ENCODE assay signal across 23 mouse cellular contexts in genomic region chr11:6580065-6580750, GRCm38 (mm10). TPM values are rescaled to one million over a fixed set of nuclear protein-coding genes. Genes with fewer than 3 reads are reported as not detected.
DNase-seq lines count a peak whose midpoint lies in the region; ATAC-seq and TF ChIP-seq lines count a peak whose summit lies in the region.
"Had no signal": no experiment of that assay in that cellular context is flagged by ENCODE, and none has a peak within 500 bp of the region (broad histone marks: within the 10 kb centered on the region; RNA-seq: fewer than 3 reads in every experiment).

No protein-coding gene starts in this region.

- no peak for TF ChIP-seq CTCF in forebrain, postnatal 0 days (IDR thresholded peaks at IDR 0.05; ENCODE audit: low read depth)
- TF ChIP-seq CTCF in midbrain, postnatal 0 days (IDR thresholded peaks at IDR 0.05), result no peak

- 50% methylated on average over 4 of the region's 4 CpGs for WGBS in forebrain, postnatal 0 days
- 85% methylated on average over 4 of the region's 4 CpGs for WGBS in forebrain, embryonic 11.5 days
- 88% methylated on average over 4 of the region's 4 CpGs for WGBS in midbrain, embryonic 11.5 days
- WGBS in midbrain, postnatal 0 days, result 52% methylated on average over 4 of the region's 4 CpGs

- H3K9ac ChIP-seq in forebrain, postnatal 0 days, result no peak overlapping the region
- H3K9ac ChIP-seq in forebrain, embryonic 11.5 days (ENCODE audit: low read length), result no peak overlapping the region
- no peak overlapping the region for H3K9ac ChIP-seq in midbrain, embryonic 11.5 days (ENCODE audit: low read length)
- no peak overlapping the region for H3K9ac ChIP-seq in midbrain, postnatal 0 days (replicated peaks; ENCODE audit: low read length, poor library complexity, severe bottlenecking)
- H3K9ac ChIP-seq: lung, embryonic 14.5 days had no signal

- no peaks in the 10 kb centered on the region for H3K9me3 ChIP-seq in forebrain, postnatal 0 days (ENCODE audit: low read length)
- no peaks in the 10 kb centered on the region for H3K9me3 ChIP-seq in forebrain, embryonic 11.5 days (ENCODE audit: control insufficient read depth, low read length)
- no peaks in the 10 kb centered on the region for H3K9me3 ChIP-seq in midbrain, embryonic 11.5 days (ENCODE audit: control insufficient read depth, low read length)
- H3K9me3 ChIP-seq in midbrain, postnatal 0 days (ENCODE audit: low read length), result no peaks in the 10 kb centered on the region
- H3K9me3 ChIP-seq: heart, embryonic 10.5 days had no signal

- H3K36me3 ChIP-seq in forebrain, postnatal 0 days (ENCODE audit: insufficient read depth), result peaks cover 9% of the 10 kb centered on the region; the same call in 1 of the 2 replicates
- H3K36me3 ChIP-seq in forebrain, embryonic 11.5 days (ENCODE audit: control insufficient read depth, insufficient read depth, low read length), result peaks cover 2% of the 10 kb centered on the region; the same call in 1 of the 2 replicates
- no peaks in the 10 kb centered on the region; the same call in 1 of the 2 replicates for H3K36me3 ChIP-seq in midbrain, embryonic 11.5 days (ENCODE audit: control insufficient read depth, insufficient read depth, low read length)
- H3K36me3 ChIP-seq in midbrain, postnatal 0 days (ENCODE audit: insufficient read depth, low read length), result peaks cover 2% of the 10 kb centered on the region; the same call in 1 of the 2 replicates
- peaks cover 6% of the 10 kb centered on the region for H3K36me3 ChIP-seq in myocyte (ENCODE audit: control insufficient read depth, insufficient read depth)

- no peak for ATAC-seq in forebrain, postnatal 0 days
- ATAC-seq in forebrain, embryonic 11.5 days (replicated peaks; ENCODE audit: low FRiP score), result no peak
- no peak for ATAC-seq in midbrain, embryonic 11.5 days (ENCODE audit: low FRiP score)
- no peak; the same call in 1 of the 2 replicates for ATAC-seq in midbrain, postnatal 0 days (ENCODE audit: low FRiP score)
- no peak for ATAC-seq in erythroid progenitor cell, adult 5-6 weeks (replicated peaks; ENCODE audit: low FRiP score, poor library complexity, severe bottlenecking)

- no peaks in the 10 kb centered on the region for H3K27me3 ChIP-seq in forebrain, postnatal 0 days (ENCODE audit: insufficient read depth, low read length)
- H3K27me3 ChIP-seq in forebrain, embryonic 11.5 days (ENCODE audit: control insufficient read depth, insufficient read depth, low read length), result no peaks in the 10 kb centered on the region
- H3K27me3 ChIP-seq in midbrain, embryonic 11.5 days (ENCODE audit: control insufficient read depth, insufficient read depth, low read length), result no peaks in the 10 kb centered on the region
- no peaks in the 10 kb centered on the region for H3K27me3 ChIP-seq in midbrain, postnatal 0 days (ENCODE audit: insufficient read depth, low read length)
- H3K27me3 ChIP-seq in myocyte (ENCODE audit: control insufficient read depth, insufficient read depth, insufficient read length), result no peaks in the 10 kb centered on the region

- H3K27ac ChIP-seq in forebrain, postnatal 0 days (ENCODE audit: low read depth, low read length), result no peak overlapping the region
- no peak overlapping the region; the same call in 1 of the 2 replicates for H3K27ac ChIP-seq in forebrain, embryonic 11.5 days (ENCODE audit: low read depth, low read length)
- H3K27ac ChIP-seq in midbrain, embryonic 11.5 days (ENCODE audit: low read depth, low read length), result no peak overlapping the region
- no peak overlapping the region for H3K27ac ChIP-seq in midbrain, postnatal 0 days (ENCODE audit: low read depth, low read length)
- H3K27ac ChIP-seq: heart, embryonic 10.5 days had no signal

- TF ChIP-seq POLR2A in myocyte (IDR thresholded peaks at IDR 0.05; ENCODE audit: insufficient read length, low read depth), result no peak

- no peaks in the 10 kb centered on the region for H3K4me1 ChIP-seq in forebrain, postnatal 0 days (ENCODE audit: insufficient read depth)
- H3K4me1 ChIP-seq in forebrain, embryonic 11.5 days (replicated peaks; ENCODE audit: control insufficient read depth, insufficient read depth, low read length), result no peaks in the 10 kb centered on the region
- H3K4me1 ChIP-seq in midbrain, embryonic 11.5 days (ENCODE audit: control insufficient read depth, insufficient read depth, low read length), result no peaks in the 10 kb centered on the region
- no peaks in the 10 kb centered on the region for H3K4me1 ChIP-seq in midbrain, postnatal 0 days (ENCODE audit: insufficient read depth, low read length)

- H3K4me2 ChIP-seq in forebrain, postnatal 0 days (ENCODE audit: low read depth), result no peak overlapping the region
- no peak overlapping the region for H3K4me2 ChIP-seq in forebrain, embryonic 11.5 days (ENCODE audit: low read depth, low read length, severe bottlenecking)
- H3K4me2 ChIP-seq in midbrain, embryonic 11.5 days, result no peak overlapping the region
- H3K4me2 ChIP-seq in midbrain, postnatal 0 days (ENCODE audit: low read depth, low read length, poor library complexity, severe bottlenecking), result no peak overlapping the region
- H3K4me2 ChIP-seq in myocyte (ENCODE audit: low read depth), result no peak overlapping the region
- H3K4me2 ChIP-seq: lung, embryonic 14.5 days had no signal

- H3ac ChIP-seq in myocyte (ENCODE audit: control insufficient read depth, insufficient read length), result no peak overlapping the region

- DNase-seq in forebrain, postnatal 0 days, result peak; percentile 8
- no peak for DNase-seq in forebrain, embryonic 11.5 days (ENCODE audit: low spot score)
- peak; percentile 47 for DNase-seq in midbrain, embryonic 11.5 days (ENCODE audit: low spot score, missing footprints)
- no peak for DNase-seq in midbrain, postnatal 0 days (ENCODE audit: low spot score)
- DNase-seq in ZHBTc4 (ENCODE audit: low read depth, low spot score), result peak; percentile 25
- no peak for DNase-seq in layer of hippocampus, postnatal 14 days (ENCODE audit: low spot score in 2 of 2)
- DNase-seq: adrenal gland, adult 8-10 months; cerebellum, adult 8-10 months; gastrocnemius, postnatal 25 days; kidney, adult 11 months; kidney, postnatal 10 days; liver; lung, embryonic 14.5 days; right cerebral cortex, adult 18-20 months; thymus, postnatal 4 days had no signal

- no peak overlapping the region for H3K4me3 ChIP-seq in forebrain, postnatal 0 days (ENCODE audit: low read depth, low read length)
- no peak overlapping the region for H3K4me3 ChIP-seq in forebrain, embryonic 11.5 days (ENCODE audit: low read depth, low read length)
- no peak overlapping the region for H3K4me3 ChIP-seq in midbrain, embryonic 11.5 days (ENCODE audit: low read depth, low read length)
- no peak overlapping the region for H3K4me3 ChIP-seq in midbrain, postnatal 0 days (ENCODE audit: low read depth, low read length)
- no peak overlapping the region for H3K4me3 ChIP-seq in myocyte
- H3K4me3 ChIP-seq: heart, embryonic 10.5 days had no signal

- peaks cover 17% of the 10 kb centered on the region for H3K79me2 ChIP-seq in myocyte (ENCODE audit: control insufficient read depth, insufficient read depth)

RNA-seq across cellular contexts. Expression of gene Nacad, which starts 25.6 kb away (rescaled TPM):
- total RNA-seq in forebrain, postnatal 0 days (2014; rRNA removed), result 69.4 and 75.6 TPM in 2 replicates
- 46.4 and 61.3 TPM in 2 replicates for polyA plus RNA-seq in forebrain, postnatal 0 days (2015; fragmentation: Nextera tagmentation; extraction: Ambion mirVana)
- polyA plus RNA-seq in forebrain, embryonic 11.5 days (2014; fragmentation: Nextera tagmentation; extraction: Ambion mirVana), result 28.4 and 29.3 TPM in 2 replicates
- 37.1 and 38.4 TPM in 2 replicates for polyA plus RNA-seq in midbrain, embryonic 11.5 days (2014; fragmentation: Nextera tagmentation; extraction: Ambion mirVana)
- 86.9 and 92.3 TPM in 2 replicates for total RNA-seq in midbrain, postnatal 0 days (2014; rRNA removed)
- 67.6 and 68.0 TPM in 2 replicates for polyA plus RNA-seq in midbrain, postnatal 0 days (2015; fragmentation: Nextera tagmentation; extraction: Ambion mirVana)
- 1.00 TPM for polyA plus RNA-seq in myocyte (2012; fragmentation: generic; extraction: Trizol)
- 10 to 100 TPM; 58.1 to 61.9 TPM for total RNA-seq in layer of hippocampus, postnatal 14 days (2021)
- total RNA-seq in erythroid progenitor cell, adult 5-6 weeks (2015; ENCODE audit: low replicate concordance), result not detected in 2 replicates
- total RNA-seq in erythroid progenitor cell, adult 5-6 weeks (2017; ENCODE audit: low replicate concordance), result 0.98 and 2.7 TPM in 2 replicates
- total RNA-seq: megakaryocyte progenitor cell, adult 5-6 weeks had no signal

RNA-seq across cellular contexts. Expression of gene Ccm2, which starts 33.5 kb away (rescaled TPM):
- 58.9 and 65.6 TPM in 2 replicates for total RNA-seq in forebrain, postnatal 0 days (2014; rRNA removed)
- polyA plus RNA-seq in forebrain, postnatal 0 days (2015; fragmentation: Nextera tagmentation; extraction: Ambion mirVana), result 84.0 and 84.7 TPM in 2 replicates
- polyA plus RNA-seq in forebrain, embryonic 11.5 days (2014; fragmentation: Nextera tagmentation; extraction: Ambion mirVana), result 90.8 and 97.2 TPM in 2 replicates
- 72.8 and 81.6 TPM in 2 replicates for polyA plus RNA-seq in midbrain, embryonic 11.5 days (2014; fragmentation: Nextera tagmentation; extraction: Ambion mirVana)
- total RNA-seq in midbrain, postnatal 0 days (2014; rRNA removed), result 45.6 and 71.3 TPM in 2 replicates
- 64.3 and 67.1 TPM in 2 replicates for polyA plus RNA-seq in midbrain, postnatal 0 days (2015; fragmentation: Nextera tagmentation; extraction: Ambion mirVana)
- polyA plus RNA-seq in myocyte (2012; fragmentation: generic; extraction: Trizol), result 66.0 TPM
- total RNA-seq in layer of hippocampus, postnatal 14 days (2021), result 10 to 100 TPM; 51.8 to 54.5 TPM
- total RNA-seq in erythroid progenitor cell, adult 5-6 weeks (2015; ENCODE audit: low replicate concordance), result 18.7 and 30.6 TPM in 2 replicates
- total RNA-seq in erythroid progenitor cell, adult 5-6 weeks (2017; ENCODE audit: low replicate concordance), result 9.8 and 31.8 TPM in 2 replicates

RNA-seq across cellular contexts. Expression of gene Tbrg4, which starts 45.7 kb away (rescaled TPM):
- 32.2 and 41.9 TPM in 2 replicates for total RNA-seq in forebrain, postnatal 0 days (2014; rRNA removed)
- polyA plus RNA-seq in forebrain, postnatal 0 days (2015; fragmentation: Nextera tagmentation; extraction: Ambion mirVana), result 30.9 and 31.6 TPM in 2 replicates
- 53.0 TPM in 2 replicates for polyA plus RNA-seq in forebrain, embryonic 11.5 days (2014; fragmentation: Nextera tagmentation; extraction: Ambion mirVana)
- polyA plus RNA-seq in midbrain, embryonic 11.5 days (2014; fragmentation: Nextera tagmentation; extraction: Ambion mirVana), result 35.5 and 38.3 TPM in 2 replicates
- 35.1 and 46.6 TPM in 2 replicates for total RNA-seq in midbrain, postnatal 0 days (2014; rRNA removed)
- polyA plus RNA-seq in midbrain, postnatal 0 days (2015; fragmentation: Nextera tagmentation; extraction: Ambion mirVana), result 31.3 and 31.4 TPM in 2 replicates
- polyA plus RNA-seq in myocyte (2012; fragmentation: generic; extraction: Trizol), result 71.7 TPM
- total RNA-seq in layer of hippocampus, postnatal 14 days (2021), result 10 to 100 TPM; 47.2 to 52.5 TPM
- total RNA-seq in erythroid progenitor cell, adult 5-6 weeks (2015; ENCODE audit: low replicate concordance), result 10.1 and 21.8 TPM in 2 replicates
- 3.1 and 9.2 TPM in 2 replicates for total RNA-seq in erythroid progenitor cell, adult 5-6 weeks (2017; ENCODE audit: low replicate concordance)

RNA-seq across cellular contexts. Expression of gene Wap, which starts 58.2 kb away (rescaled TPM):
- not detected in 2 replicates for total RNA-seq in forebrain, postnatal 0 days (2014; rRNA removed)
- not detected in 2 replicates for polyA plus RNA-seq in forebrain, postnatal 0 days (2015; fragmentation: Nextera tagmentation; extraction: Ambion mirVana)
- not detected in 2 replicates for polyA plus RNA-seq in forebrain, embryonic 11.5 days (2014; fragmentation: Nextera tagmentation; extraction: Ambion mirVana)
- polyA plus RNA-seq in midbrain, embryonic 11.5 days (2014; fragmentation: Nextera tagmentation; extraction: Ambion mirVana), result not detected in 2 replicates
- not detected in 2 replicates for total RNA-seq in midbrain, postnatal 0 days (2014; rRNA removed)
- polyA plus RNA-seq in midbrain, postnatal 0 days (2015; fragmentation: Nextera tagmentation; extraction: Ambion mirVana), result not detected in 2 replicates
- polyA plus RNA-seq in myocyte (2012; fragmentation: generic; extraction: Trizol), result not detected
- not detected for total RNA-seq in layer of hippocampus, postnatal 14 days (2021)
- total RNA-seq in erythroid progenitor cell, adult 5-6 weeks (2015; ENCODE audit: low replicate concordance), result not detected in 2 replicates
- total RNA-seq in erythroid progenitor cell, adult 5-6 weeks (2017; ENCODE audit: low replicate concordance), result not detected in 2 replicates
- total RNA-seq: adrenal gland, adult 8-10 months; gastrocnemius, postnatal 25 days; heart, postnatal 25 days; layer of hippocampus, adult 8-10 months; left cerebral cortex, postnatal 10 days; megakaryocyte progenitor cell, adult 5-6 weeks had no signal
- polyA plus RNA-seq: embryonic facial prominence, embryonic 14.5 days; heart, embryonic 10.5 days; lung, embryonic 14.5 days had no signal

RNA-seq across cellular contexts. Expression of gene Myo1g, which starts 59.4 kb away (rescaled TPM):
- total RNA-seq in forebrain, postnatal 0 days (2014; rRNA removed), result 0.23 and 0.90 TPM in 2 replicates
- 0.24 and 0.75 TPM in 2 replicates for polyA plus RNA-seq in forebrain, postnatal 0 days (2015; fragmentation: Nextera tagmentation; extraction: Ambion mirVana)
- 0.16 and 0.63 TPM in 2 replicates for polyA plus RNA-seq in forebrain, embryonic 11.5 days (2014; fragmentation: Nextera tagmentation; extraction: Ambion mirVana)
- 0.46 and 0.92 TPM in 2 replicates for polyA plus RNA-seq in midbrain, embryonic 11.5 days (2014; fragmentation: Nextera tagmentation; extraction: Ambion mirVana)
- total RNA-seq in midbrain, postnatal 0 days (2014; rRNA removed), result 0.99 and 1.5 TPM in 2 replicates
- polyA plus RNA-seq in midbrain, postnatal 0 days (2015; fragmentation: Nextera tagmentation; extraction: Ambion mirVana), result 0.38 and 0.62 TPM in 2 replicates
- 0.04 TPM for polyA plus RNA-seq in myocyte (2012; fragmentation: generic; extraction: Trizol)
- total RNA-seq in layer of hippocampus, postnatal 14 days (2021), result under 1 TPM; 0.48 to 0.74 TPM
- 6.3 and 16.6 TPM in 2 replicates for total RNA-seq in erythroid progenitor cell, adult 5-6 weeks (2015; ENCODE audit: low replicate concordance)
- 6.3 and 14.6 TPM in 2 replicates for total RNA-seq in erythroid progenitor cell, adult 5-6 weeks (2017; ENCODE audit: low replicate concordance)

Comparison
In these comparisons a context has a peak if more than half of its experiments do, and no peak if none do; other contexts are left out.
1. DNase-seq: peak in forebrain, postnatal 0 days (single experiment), midbrain, embryonic 11.5 days (single experiment) and ZHBTc4 (single experiment); none in forebrain, embryonic 11.5 days (single experiment), midbrain, postnatal 0 days (single experiment) and layer of hippocampus, postnatal 14 days (0 of 2).
2. RNA of gene Nacad, which starts 25.6 kb away (polyA plus RNA-seq): 67.6 to 68.0 TPM in midbrain, postnatal 0 days, 46.4 to 61.3 TPM in forebrain, postnatal 0 days, 37.1 to 38.4 TPM in midbrain, embryonic 11.5 days and 28.4 to 29.3 TPM in forebrain, embryonic 11.5 days; 1.00 TPM in myocyte (single experiment); every median in the first group is over 10 times any median in the second.